31 mouse cellular contexts compared by ENCODE assay signal in the genomic region with DNA sequence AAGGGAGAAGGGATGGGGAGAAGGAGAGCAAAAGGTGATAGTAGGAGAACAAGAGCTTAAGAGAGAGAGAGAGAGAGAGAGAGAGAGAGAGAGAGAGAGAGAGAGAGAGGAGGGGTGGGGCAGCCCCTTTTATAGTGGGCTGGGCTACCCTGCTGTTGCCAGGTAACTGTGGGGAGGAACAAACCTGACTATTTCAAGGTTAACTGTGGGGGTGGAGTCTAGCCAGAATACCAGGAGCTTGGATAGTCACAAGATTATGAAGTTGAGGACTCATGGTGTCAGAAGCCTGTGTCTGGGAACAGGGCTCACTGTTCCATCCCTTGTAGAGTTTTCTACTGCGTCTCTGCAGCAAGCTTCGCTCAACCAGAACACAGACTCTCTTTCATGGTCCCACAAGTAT.
"Had no signal": no experiment of that assay in that cellular context is flagged by ENCODE, and none has a peak within 500 bp of the region (broad histone marks: within the 10 kb centered on the region; RNA-seq: fewer than 3 reads in every experiment).

No protein-coding gene starts in this region.

- H3K4me1 ChIP-seq: limb, embryonic 13.5 days; limb, embryonic 15.5 days; liver, embryonic 12.5 days; liver, embryonic 13.5 days; liver, embryonic 15.5 days; lung, embryonic 15.5 days; megakaryocyte, embryonic 14.5 days; midbrain, embryonic 10.5 days; midbrain, embryonic 12.5 days; midbrain, embryonic 13.5 days; midbrain, embryonic 15.5 days had no signal

- H3K4me2 ChIP-seq: limb, embryonic 12.5 days; limb, embryonic 13.5 days; limb, embryonic 15.5 days; liver, embryonic 11.5 days; liver, embryonic 12.5 days; liver, embryonic 13.5 days; liver, embryonic 15.5 days; lung, embryonic 14.5 days; lung, embryonic 15.5 days; midbrain, embryonic 11.5 days; midbrain, embryonic 12.5 days; midbrain, embryonic 13.5 days; midbrain, embryonic 15.5 days had no signal

- ATAC-seq: liver, embryonic 12.5 days; liver, postnatal 0 days; lung, postnatal 0 days; midbrain, embryonic 13.5 days; midbrain, embryonic 15.5 days; midbrain, embryonic 16.5 days had no signal

- H3K36me3 ChIP-seq: limb, embryonic 10.5 days; limb, embryonic 12.5 days; limb, embryonic 13.5 days; limb, embryonic 15.5 days; liver, embryonic 12.5 days; liver, embryonic 13.5 days; liver, embryonic 15.5 days; lung, embryonic 15.5 days; midbrain, embryonic 10.5 days; midbrain, embryonic 12.5 days; midbrain, embryonic 13.5 days; midbrain, embryonic 15.5 days had no signal

- H3K9me3 ChIP-seq: limb, embryonic 10.5 days; limb, embryonic 12.5 days; limb, embryonic 13.5 days; limb, embryonic 15.5 days; liver, embryonic 13.5 days; liver, embryonic 15.5 days; lung, embryonic 15.5 days; midbrain, embryonic 10.5 days; midbrain, embryonic 12.5 days; midbrain, embryonic 13.5 days; midbrain, embryonic 15.5 days had no signal

- H3K27me3 ChIP-seq: limb, embryonic 12.5 days; limb, embryonic 13.5 days; limb, embryonic 15.5 days; liver, embryonic 12.5 days; liver, embryonic 13.5 days; liver, embryonic 15.5 days; lung, embryonic 15.5 days; megakaryocyte, embryonic 14.5 days; midbrain, embryonic 12.5 days; midbrain, embryonic 13.5 days; midbrain, embryonic 15.5 days had no signal

- DNase-seq: left cerebral cortex, postnatal 4 days; liver; liver, embryonic 13.5 days; liver, postnatal 0 days; lung, adult 18-20 months; lung, adult 2 months; lung, embryonic 14.5 days; lung, postnatal 10 days; lung, postnatal 14 days; lung, postnatal 36 days; lung, postnatal 4 days; midbrain, embryonic 14.5 days had no signal

- H3K27ac ChIP-seq: limb, embryonic 10.5 days; limb, embryonic 12.5 days; limb, embryonic 13.5 days; limb, embryonic 15.5 days; liver, embryonic 12.5 days; liver, embryonic 13.5 days; liver, embryonic 14.5 days; liver, embryonic 15.5 days; lung, embryonic 15.5 days; macrophage; midbrain, embryonic 10.5 days; midbrain, embryonic 12.5 days; midbrain, embryonic 13.5 days; midbrain, embryonic 15.5 days had no signal

- H3K4me3 ChIP-seq: limb, embryonic 10.5 days; limb, embryonic 12.5 days; limb, embryonic 13.5 days; limb, embryonic 15.5 days; liver, embryonic 12.5 days; liver, embryonic 13.5 days; liver, embryonic 15.5 days; lung, embryonic 15.5 days; megakaryocyte, embryonic 14.5 days; midbrain, embryonic 10.5 days; midbrain, embryonic 12.5 days; midbrain, embryonic 13.5 days; midbrain, embryonic 15.5 days; myocyte had no signal

- H3K9ac ChIP-seq: limb, embryonic 12.5 days; limb, embryonic 13.5 days; limb, embryonic 15.5 days; liver, embryonic 12.5 days; liver, embryonic 13.5 days; liver, embryonic 14.5 days; liver, embryonic 15.5 days; liver, postnatal 0 days; lung, embryonic 14.5 days; lung, embryonic 15.5 days; midbrain, embryonic 12.5 days; midbrain, embryonic 13.5 days; midbrain, embryonic 15.5 days had no signal
